ENCODE assay signal across 10 mouse cellular contexts in the genomic region with DNA sequence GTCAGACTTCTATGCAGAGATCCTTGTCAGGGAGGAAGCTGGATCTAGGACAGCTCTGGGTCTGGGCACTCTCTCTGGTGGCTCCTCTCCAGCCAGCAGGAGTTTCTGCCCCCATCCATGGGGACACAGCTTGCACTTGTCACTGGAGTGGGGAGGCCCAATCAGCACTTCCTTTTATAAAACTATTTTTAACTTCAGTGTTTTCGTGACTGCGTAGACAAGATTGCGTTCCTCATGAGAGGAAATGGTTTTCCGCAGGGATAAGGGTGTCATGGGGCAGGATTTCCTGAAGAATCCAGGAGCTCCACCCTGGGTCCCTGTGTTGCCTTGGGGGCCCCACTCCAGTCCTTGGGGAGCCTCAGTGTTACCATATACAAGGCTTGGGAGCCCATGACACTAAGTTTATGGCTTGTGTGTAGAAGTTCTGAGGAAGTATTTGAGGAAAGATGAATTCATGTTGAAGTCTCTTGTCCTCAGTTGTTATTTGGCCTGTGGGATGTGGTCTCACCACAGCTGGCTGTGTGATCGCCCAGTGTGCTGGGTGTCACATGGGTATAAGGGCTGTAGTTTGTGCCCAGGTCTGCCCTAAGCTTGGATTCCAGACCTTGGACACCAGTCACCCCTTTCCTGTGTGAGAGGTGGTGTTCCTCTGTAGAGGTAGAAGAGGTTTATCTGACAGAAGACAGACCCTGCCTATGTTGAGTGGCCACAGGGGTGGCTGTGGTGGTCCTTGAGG. TPM values are rescaled to one million over a fixed set of nuclear protein-coding genes. Genes with fewer than 3 reads are reported as not detected.
A peak's percentile ranks its signal among the peaks of the same experiment; 100 is the strongest.
DNase-seq lines count a peak whose midpoint lies in the region; TF ChIP-seq lines count a peak whose summit lies in the region.
"Had no signal": no experiment of that assay in that cellular context is flagged by ENCODE, and none has a peak within 500 bp of the region (broad histone marks: within the 10 kb centered on the region; RNA-seq: fewer than 3 reads in every experiment).

No protein-coding gene starts in this region.

- H3K27ac ChIP-seq in bone marrow macrophage, adult 2 months (ENCODE audit: insufficient read depth, low read depth, low read length), result peak overlapping the region; percentile 91
- no peak overlapping the region for H3K27ac ChIP-seq in embryonic facial prominence, embryonic 10.5 days (replicated peaks)
- H3K27ac ChIP-seq: hindbrain, embryonic 15.5 days had no signal

- H3K36me3 ChIP-seq in embryonic facial prominence, embryonic 10.5 days (replicated peaks), result no peaks in the 10 kb centered on the region
- H3K36me3 ChIP-seq: hindbrain, embryonic 15.5 days had no signal

- TF ChIP-seq POLR2A in bone marrow macrophage, adult 2 months (IDR thresholded peaks at IDR 0.05; ENCODE audit: borderline replicate concordance, low read depth, low read length), result no peak
- no peak for TF ChIP-seq POLR2A in lung, adult 2 months (IDR thresholded peaks at IDR 0.05; ENCODE audit: borderline replicate concordance, extremely low read depth, low read depth, low read length)

- 0 out of 2 replicates have a peak overlapping the region, but pooled peaks have one; percentile 19 for H3K4me3 ChIP-seq in bone marrow macrophage, adult 2 months (ENCODE audit: insufficient read depth, low read length)
- no peak overlapping the region for H3K4me3 ChIP-seq in lung, adult 2 months (replicated peaks; ENCODE audit: extremely low read depth, low read depth, low read length)
- H3K4me3 ChIP-seq in embryonic facial prominence, embryonic 10.5 days, result no peak overlapping the region
- H3K4me3 ChIP-seq: hindbrain, embryonic 15.5 days had no signal

- no peaks in the 10 kb centered on the region for H3K27me3 ChIP-seq in embryonic facial prominence, embryonic 10.5 days (replicated peaks; ENCODE audit: low read depth, poor library complexity, severe bottlenecking)
- H3K27me3 ChIP-seq: hindbrain, embryonic 15.5 days had no signal

- H3K9me3 ChIP-seq in embryonic facial prominence, embryonic 10.5 days, result no peaks in the 10 kb centered on the region
- H3K9me3 ChIP-seq: hindbrain, embryonic 15.5 days had no signal

- DNase-seq in heart, adult 18-20 months, result peak; percentile 80 to 91
- DNase-seq in kidney, adult 8-10 months, result peak; percentile 58 to 73
- peak; percentile 42 for DNase-seq in lung, adult 2 months
- DNase-seq in embryonic facial prominence, embryonic 10.5 days (ENCODE audit: low spot score), result no peak
- no peak for DNase-seq in urinary bladder, postnatal 25 days (ENCODE audit: low spot score)
- DNase-seq in urinary bladder, adult 18-20 months (ENCODE audit: low spot score in 2 of 2), result no peak
- no peak for DNase-seq in left cerebral cortex, adult 8-10 months (ENCODE audit: low spot score in 2 of 2)
- DNase-seq: right cerebral cortex, postnatal 4 days had no signal

- H3K4me1 ChIP-seq in bone marrow macrophage, adult 2 months (ENCODE audit: control insufficient read depth, insufficient read depth, low read length), result peaks cover 29% of the 10 kb centered on the region
- H3K4me1 ChIP-seq in lung, adult 2 months (ENCODE audit: control insufficient read depth, insufficient read depth, low read length), result peaks cover 19% of the 10 kb centered on the region
- H3K4me1 ChIP-seq in embryonic facial prominence, embryonic 10.5 days, result peaks cover 24% of the 10 kb centered on the region

- 22% methylated on average over 5 of the region's 5 CpGs for WGBS in lung, adult 2 months
- WGBS in embryonic facial prominence, embryonic 10.5 days, result 86% methylated on average over 5 of the region's 5 CpGs

- TF ChIP-seq CTCF in bone marrow macrophage, adult 2 months (IDR thresholded peaks at IDR 0.05; ENCODE audit: low read depth, low read length), result no peak
- TF ChIP-seq CTCF in lung, adult 2 months (IDR thresholded peaks at IDR 0.05; ENCODE audit: insufficient read depth, low read length), result no peak

RNA-seq across cellular contexts. Expression of gene Inpp5a, which starts 45.4 kb away (rescaled TPM):
- polyA plus RNA-seq in bone marrow macrophage, adult 2 months (2012; ENCODE audit: insufficient read depth, insufficient read length, missing spikeins), result 16.2 and 17.8 TPM in 2 replicates
- total RNA-seq in heart, adult 18-20 months (2021), result 100 to 1,000 TPM; 293 to 297 TPM
- 52.1 and 61.0 TPM in 2 replicates for polyA plus RNA-seq in lung, adult 2 months (2012; rRNA removed)
- 15.6 and 16.8 TPM in 2 replicates for polyA plus RNA-seq in embryonic facial prominence, embryonic 10.5 days (2016; fragmentation: Nextera tagmentation; extraction: Ambion mirVana)
- 10 to 100 TPM; 55.8 to 63.9 (median 59.9) TPM for total RNA-seq in left cerebral cortex, adult 8-10 months (2022)

Comparison
In these comparisons a context has a peak if more than half of its experiments do, and no peak if none do; other contexts are left out.
1. DNase-seq: peak in heart, adult 18-20 months (2 of 2), kidney, adult 8-10 months (2 of 2) and lung, adult 2 months (single experiment); none in embryonic facial prominence, embryonic 10.5 days (single experiment), urinary bladder, postnatal 25 days (single experiment), urinary bladder, adult 18-20 months (0 of 2) and left cerebral cortex, adult 8-10 months (0 of 2).